Mouse (Mus musculus): Measurements from ENCODE around the gene Fbxw15. TPM values are rescaled to one million over a fixed set of nuclear protein-coding genes. Genes with fewer than 3 reads are reported as not detected.
"Not testable (repeated sequence)": the region's sequence is repeated elsewhere in the genome, so short reads cannot be mapped to it uniquely, and the experiment has no call there.

The Fbxw15 gene
- not detected in 2 replicates for polyA plus RNA-seq (2011; ENCODE audit: insufficient read depth, insufficient read length, low replicate concordance, missing spikeins)

GRCm38 (mm10) chr9:109568162-109568561 is at the start of gene Fbxw15:
TSS of gene Fbxw15 (minus strand) at chr9:109568262.
- not testable (repeated sequence) for H3K4me1 ChIP-seq (ENCODE audit: control insufficient read depth, insufficient read depth, low read length); H3K27ac ChIP-seq (ENCODE audit: control insufficient read depth, insufficient read depth, low read depth, low read length, poor library complexity); H3K4me3 ChIP-seq (replicated peaks; ENCODE audit: control insufficient read depth, low read depth, low read length)
- 75% methylated on average over 4 of the region's 4 CpGs for WGBS

DNA sequence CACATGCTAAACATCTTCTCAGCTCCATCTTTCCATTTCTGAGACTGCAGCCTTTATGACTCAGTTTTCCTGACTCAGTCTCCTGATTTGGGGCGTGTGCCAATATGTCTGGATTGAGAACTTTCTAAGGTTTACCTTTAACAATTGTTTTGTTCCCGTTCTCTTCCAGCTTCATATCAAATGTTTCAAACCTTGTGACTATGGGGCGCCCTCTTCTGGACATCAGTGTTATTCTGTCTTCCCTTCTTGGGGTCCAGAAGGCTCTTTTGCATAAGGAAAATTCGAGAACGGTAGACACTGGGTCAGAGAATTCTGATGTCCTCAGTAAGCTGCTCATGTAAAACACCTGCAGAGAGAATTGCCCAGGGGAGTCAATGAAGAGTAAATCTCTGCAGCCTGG is 38.8 kb upstream of the Fbxw15 start:
- not testable (repeated sequence) for H3K27ac ChIP-seq (ENCODE audit: control insufficient read depth, insufficient read depth, low read depth, low read length, poor library complexity); H3K4me1 ChIP-seq (ENCODE audit: control insufficient read depth, insufficient read depth, low read length); H3K4me3 ChIP-seq (replicated peaks; ENCODE audit: control insufficient read depth, low read depth, low read length)
- WGBS = 30% methylated on average over 5 of the region's 5 CpGs

DNA sequence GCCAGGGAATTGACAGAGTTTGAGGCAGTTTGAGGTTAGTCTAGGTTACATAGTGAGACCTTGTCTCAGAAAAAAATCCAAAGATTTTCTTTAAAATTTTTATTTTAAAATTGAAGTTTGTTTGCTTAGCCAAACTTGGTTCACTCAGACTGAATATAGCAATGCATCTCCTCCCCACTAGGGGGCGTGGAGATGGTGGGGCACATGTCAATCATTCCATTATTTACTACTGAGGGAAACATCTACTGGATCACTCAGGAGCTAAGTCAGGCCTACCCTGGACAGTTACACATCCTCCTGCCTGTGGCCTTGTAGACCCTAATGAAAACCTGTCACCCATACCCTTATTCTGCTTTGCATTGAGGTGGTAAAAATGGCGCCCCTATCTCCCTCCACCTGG is 34.1 kb upstream of the Fbxw15 start:
- H3K4me1 ChIP-seq (ENCODE audit: control insufficient read depth, insufficient read depth, low read length); H3K4me3 ChIP-seq (replicated peaks; ENCODE audit: control insufficient read depth, low read depth, low read length); H3K27ac ChIP-seq (ENCODE audit: control insufficient read depth, insufficient read depth, low read depth, low read length, poor library complexity): not testable (repeated sequence)
- TF ChIP-seq CTCF (IDR thresholded peaks at IDR 0.05; ENCODE audit: control insufficient read depth, insufficient read depth, low read length) = peak; percentile 23; the same call in 1 of the 2 replicates
- 44% methylated on average over 2 of the region's 2 CpGs for WGBS

DNA sequence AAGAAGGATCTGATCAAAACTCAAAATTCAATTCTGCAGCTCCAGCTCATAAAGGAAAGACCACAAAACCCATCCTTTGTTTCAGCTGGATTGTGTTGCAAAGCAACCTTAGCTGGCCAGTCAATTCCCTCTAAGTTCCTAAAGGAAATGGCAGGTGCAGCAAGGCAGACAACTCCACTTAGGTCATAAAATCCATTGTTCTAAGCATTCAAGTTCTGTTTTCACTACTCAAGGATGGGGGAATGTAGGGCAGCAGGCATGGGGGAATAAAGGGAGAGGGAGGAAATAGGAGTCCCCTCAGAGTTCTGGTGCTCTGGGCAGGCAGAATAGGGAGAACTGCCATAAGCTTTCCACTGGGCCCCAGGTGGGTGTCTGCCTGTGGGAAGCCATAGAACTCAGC is 29.2 kb upstream of the Fbxw15 start:
- TF ChIP-seq POLR2A (IDR thresholded peaks at IDR 0.05; ENCODE audit: borderline replicate concordance, control insufficient read depth, low read depth, low read length) = no peak
- TF ChIP-seq CTCF (IDR thresholded peaks at IDR 0.05; ENCODE audit: control insufficient read depth, insufficient read depth, low read length) = no peak
- no peak overlapping the region for H3K27ac ChIP-seq (ENCODE audit: control insufficient read depth, insufficient read depth, low read depth, low read length, poor library complexity)

GRCm38 (mm10) chr9:109594866-109595265 is 26.8 kb upstream of the Fbxw15 start:
- WGBS = 73% methylated on average over 2 of the region's 2 CpGs
- Histone ChIP-seq H3K4me1 (ENCODE audit: control insufficient read depth, insufficient read depth, low read length) (no peaks in the 10 kb centered on the region), H3K27ac (ENCODE audit: control insufficient read depth, insufficient read depth, low read depth, low read length, poor library complexity) (no peak overlapping the region), H3K4me3 (replicated peaks; ENCODE audit: control insufficient read depth, low read depth, low read length) (no peak overlapping the region)
- no peak for TF ChIP-seq CTCF (IDR thresholded peaks at IDR 0.05; ENCODE audit: control insufficient read depth, insufficient read depth, low read length)
- no peak for TF ChIP-seq POLR2A (IDR thresholded peaks at IDR 0.05; ENCODE audit: borderline replicate concordance, control insufficient read depth, low read depth, low read length)

More for the DNA sequence above, 29.2 kb upstream of the Fbxw15 start:
- Histone ChIP-seq H3K4me1 (ENCODE audit: control insufficient read depth, insufficient read depth, low read length) (no peaks in the 10 kb centered on the region), H3K4me3 (replicated peaks; ENCODE audit: control insufficient read depth, low read depth, low read length) (no peak overlapping the region)

DNA sequence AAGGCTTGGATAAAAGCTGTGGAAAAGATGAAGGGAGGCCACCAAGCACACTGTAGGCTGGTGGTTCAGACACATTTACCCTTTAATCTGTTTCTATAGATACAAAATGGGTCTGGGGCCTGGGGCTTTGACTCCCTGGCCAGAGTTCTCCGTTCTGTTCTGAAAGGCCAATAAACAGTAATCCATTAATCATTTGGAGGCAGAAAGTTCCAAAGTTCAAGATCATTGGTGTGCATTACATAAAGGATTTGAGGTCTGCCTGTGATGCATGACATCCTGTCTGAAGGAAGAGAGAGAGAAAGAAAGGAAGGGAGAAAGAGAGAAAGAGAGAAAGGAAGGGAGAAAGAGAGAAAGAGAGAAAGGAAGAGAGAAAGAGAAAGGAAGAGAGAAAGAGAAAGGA is 2.5 kb downstream of the Fbxw15 start:
- Histone ChIP-seq H3K27ac (ENCODE audit: control insufficient read depth, insufficient read depth, low read depth, low read length, poor library complexity) (no peak overlapping the region), H3K4me1 (ENCODE audit: control insufficient read depth, insufficient read depth, low read length) (no peaks in the 10 kb centered on the region), H3K4me3 (replicated peaks; ENCODE audit: control insufficient read depth, low read depth, low read length) (no peak overlapping the region)
- TF ChIP-seq POLR2A (IDR thresholded peaks at IDR 0.05; ENCODE audit: borderline replicate concordance, control insufficient read depth, low read depth, low read length) (no peak), CTCF (IDR thresholded peaks at IDR 0.05; ENCODE audit: control insufficient read depth, insufficient read depth, low read length) (no peak)
- WGBS = 74% methylated on average over 1 of the region's 1 CpGs

DNA sequence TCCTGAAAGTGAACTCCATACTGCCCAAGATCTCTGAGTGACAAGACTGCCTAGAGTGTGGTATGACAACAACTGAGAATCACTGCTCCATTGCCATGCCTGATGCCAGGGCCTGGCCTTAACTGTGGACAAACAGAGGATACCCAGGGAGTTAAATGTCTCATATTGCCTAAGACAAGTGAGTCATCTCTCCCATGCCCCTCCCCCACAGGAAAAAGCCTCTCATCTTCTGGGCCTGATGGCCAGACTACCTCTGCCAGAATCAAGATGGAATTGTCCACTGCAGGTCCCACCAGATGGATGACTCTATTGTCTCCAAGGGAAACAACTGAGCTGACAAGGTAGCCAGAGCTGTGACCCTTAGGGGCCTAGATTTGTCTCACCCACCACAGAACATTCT is 6.0 kb downstream of the Fbxw15 start:
- not testable (repeated sequence) for H3K4me1 ChIP-seq (ENCODE audit: control insufficient read depth, insufficient read depth, low read length); H3K4me3 ChIP-seq (replicated peaks; ENCODE audit: control insufficient read depth, low read depth, low read length); H3K27ac ChIP-seq (ENCODE audit: control insufficient read depth, insufficient read depth, low read depth, low read length, poor library complexity)

DNA sequence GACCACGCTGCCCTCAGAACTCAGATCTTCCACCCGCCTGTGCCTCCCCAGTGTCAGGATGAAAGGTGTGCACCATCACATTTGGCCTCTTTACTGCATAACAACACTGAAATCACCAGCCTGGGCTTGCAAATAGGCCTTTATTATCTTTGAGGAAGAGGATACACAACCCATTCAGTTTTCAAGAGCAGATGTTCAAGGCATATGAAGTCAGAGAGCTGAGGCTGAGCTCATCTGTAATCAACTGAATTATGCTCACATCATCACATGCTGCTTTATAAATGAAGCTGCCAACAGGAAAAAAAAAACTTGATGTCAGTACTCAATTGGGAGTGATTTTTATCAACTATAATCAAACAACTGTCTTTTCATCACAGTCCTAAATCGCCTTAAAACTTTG is 15.6 kb downstream of the Fbxw15 start:
- no peak overlapping the region for H3K27ac ChIP-seq (ENCODE audit: control insufficient read depth, insufficient read depth, low read depth, low read length, poor library complexity)
- H3K4me3 ChIP-seq (replicated peaks; ENCODE audit: control insufficient read depth, low read depth, low read length) = no peak overlapping the region
- TF ChIP-seq POLR2A (IDR thresholded peaks at IDR 0.05; ENCODE audit: borderline replicate concordance, control insufficient read depth, low read depth, low read length) (no peak), CTCF (IDR thresholded peaks at IDR 0.05; ENCODE audit: control insufficient read depth, insufficient read depth, low read length) (no peak)
- H3K4me1 ChIP-seq (ENCODE audit: control insufficient read depth, insufficient read depth, low read length) = no peaks in the 10 kb centered on the region
- 59% methylated on average over 3 of the region's 3 CpGs for WGBS

- not testable (repeated sequence) for H3K4me1 ChIP-seq (ENCODE audit: control insufficient read depth, insufficient read depth, low read length); H3K4me3 ChIP-seq (replicated peaks; ENCODE audit: control insufficient read depth, low read depth, low read length); H3K27ac ChIP-seq (ENCODE audit: control insufficient read depth, insufficient read depth, low read depth, low read length, poor library complexity)
- 32% methylated on average over 2 of the region's 2 CpGs for WGBS
Observed at GRCm38 (mm10) chr9:109549666-109550065, 18.4 kb downstream of the Fbxw15 start.
